Mouse (Mus musculus) MEL (cell line): ENCODE results near the gene Wdr81. TPM values are rescaled to one million over a fixed set of nuclear protein-coding genes. Genes with fewer than 3 reads are reported as not detected.
A peak's percentile ranks its signal among the peaks of the same experiment; 100 is the strongest.

Experiments used
- DNase-seq: peaks from one replicate; pipeline ENCODE4 v3.0.0; 2011; ENCODE audit warnings: low read depth, low spot score
- H3K27ac ChIP-seq: 2 replicates; pipeline ENCODE4 v1.5.1; 2012; ENCODE audit warnings: low read depth, mild to moderate bottlenecking, control low read depth, low read length, moderate library complexity; ENCODE audit not compliant: control insufficient read depth
- H3K27me3 ChIP-seq, 2 experiments: fragments of 150-350 bp in 1 of 2; sonication (generic) in 1 of 2; 2 replicates each; pipeline ENCODE4 v1.6.1; 2012; ENCODE audit warnings: low read length in 2 of 2, mild to moderate bottlenecking in 2 of 2, improper control_type of control experiment in 1 of 2, moderate library complexity in 1 of 2; ENCODE audit not compliant: insufficient read depth in 2 of 2, control insufficient read depth in 1 of 2
- H3K36me3 ChIP-seq, 2 experiments: 2 replicates each; pipeline ENCODE4 v1.6.1; 2012 to 2014; ENCODE audit warnings: low read length in 2 of 2, improper control_type of control experiment in 1 of 2, inconsistent platforms in 1 of 2, mild to moderate bottlenecking in 1 of 2; ENCODE audit not compliant: insufficient read depth in 2 of 2, control insufficient read depth in 1 of 2
- H3K4me1 ChIP-seq, 2 experiments: fragments of 150-350 bp in 1 of 2; sonication (generic) in 1 of 2; 2 replicates each; pipeline ENCODE4 v1.6.1; 2012; ENCODE audit warnings: low read length in 2 of 2, improper control_type of control experiment in 1 of 2, mild to moderate bottlenecking in 1 of 2; ENCODE audit not compliant: insufficient read depth in 2 of 2, control insufficient read depth in 1 of 2
- H3K4me3 ChIP-seq, 2 experiments: fragments of 150-350 bp in 1 of 2; sonication (generic) in 1 of 2; 2 replicates each; pipeline ENCODE4 v1.5.1; 2012; ENCODE audit warnings: low read depth in 2 of 2, low read length in 2 of 2, mild to moderate bottlenecking in 2 of 2, moderate library complexity in 2 of 2, control low read depth in 1 of 2, improper control_type of control experiment in 1 of 2; ENCODE audit not compliant: control insufficient read depth in 1 of 2, insufficient read depth in 1 of 2
- H3K79me2 ChIP-seq: 2 replicates; pipeline ENCODE4 v1.6.1; 2012; ENCODE audit warnings: mild to moderate bottlenecking, low read length, moderate library complexity; ENCODE audit not compliant: control insufficient read depth, poor library complexity, insufficient read depth
- H3K9ac ChIP-seq: 2 replicates; pipeline ENCODE4 v1.6.1; 2012; ENCODE audit warnings: low read depth, mild to moderate bottlenecking, control low read depth, low read length, moderate library complexity; ENCODE audit not compliant: control insufficient read depth, poor library complexity, severe bottlenecking
- H3K9me3 ChIP-seq: fragments of 150-350 bp; sonication (generic); replicated peaks from 2 replicates; pipeline ENCODE4 v1.6.1; 2012; ENCODE audit warnings: mild to moderate bottlenecking, low read length, improper control_type of control experiment, moderate library complexity; ENCODE audit not compliant: insufficient read depth
- BHLHE40 ChIP-seq: IDR thresholded peaks from 2 replicates; pipeline ENCODE4 v1.6.1; 2012; ENCODE audit warnings: low read depth, mild to moderate bottlenecking, inconsistent platforms, low read length, improper control_type of control experiment, borderline replicate concordance
- CHD1 ChIP-seq: IDR thresholded peaks from 2 replicates; pipeline ENCODE4 v1.6.1; 2012; ENCODE audit warnings: low read depth, mild to moderate bottlenecking, inconsistent platforms, low read length, improper control_type of control experiment
- E2F4 ChIP-seq: IDR thresholded peaks from 2 replicates; pipeline ENCODE4 v1.6.1; 2011; ENCODE audit warnings: low read depth, low read length, improper control_type of control experiment, borderline replicate concordance
- ELF1 ChIP-seq: IDR thresholded peaks from 2 replicates; pipeline ENCODE4 v1.6.1; 2014; ENCODE audit warnings: low read depth, mild to moderate bottlenecking, inconsistent platforms, low read length, improper control_type of control experiment, moderate library complexity
- ETS1 ChIP-seq: IDR thresholded peaks from 2 replicates; pipeline ENCODE4 v1.6.1; 2012; ENCODE audit warnings: low read depth, mild to moderate bottlenecking, inconsistent platforms, low read length, improper control_type of control experiment, moderate library complexity
- GABPA ChIP-seq: IDR thresholded peaks from 2 replicates; pipeline ENCODE4 v1.6.1; 2012; ENCODE audit warnings: low read depth, mild to moderate bottlenecking, inconsistent platforms, low read length, improper control_type of control experiment, moderate library complexity
- GATA1 ChIP-seq: IDR thresholded peaks from 2 replicates; pipeline ENCODE4 v1.6.1; 2011; ENCODE audit warnings: low read depth, low read length, improper control_type of control experiment
- HCFC1 ChIP-seq: IDR thresholded peaks from 2 replicates; pipeline ENCODE4 v1.6.1; 2012; ENCODE audit warnings: low read depth, mild to moderate bottlenecking, inconsistent platforms, low read length, improper control_type of control experiment, moderate library complexity
- KAT2A ChIP-seq: conservative IDR thresholded peaks from 2 replicates; pipeline ENCODE4 v1.6.1; 2012; ENCODE audit warnings: low read depth, low read length, improper control_type of control experiment, inconsistent platforms
- MAFK ChIP-seq: IDR thresholded peaks from 2 replicates; pipeline ENCODE4 v1.6.1; 2011; ENCODE audit warnings: low read depth, mild to moderate bottlenecking, low read length, improper control_type of control experiment, borderline replicate concordance
- MAX ChIP-seq: IDR thresholded peaks from 2 replicates; pipeline ENCODE4 v1.6.1; 2011; ENCODE audit warnings: low read length, improper control_type of control experiment
- MXI1 ChIP-seq: IDR thresholded peaks from 2 replicates; pipeline ENCODE4 v1.6.1; 2011; ENCODE audit warnings: mild to moderate bottlenecking, low read depth, low read length, improper control_type of control experiment
- MYB ChIP-seq: IDR thresholded peaks from 2 replicates; pipeline ENCODE4 v1.6.1; 2011; ENCODE audit warnings: mild to moderate bottlenecking, low read depth, low read length, improper control_type of control experiment
- MYC ChIP-seq: IDR thresholded peaks from 2 replicates; pipeline ENCODE4 v1.6.1; 2011; ENCODE audit warnings: low read depth, mild to moderate bottlenecking, low read length, improper control_type of control experiment, moderate library complexity
- NELFE ChIP-seq: IDR thresholded peaks from 2 replicates; pipeline ENCODE4 v1.6.1; 2011; ENCODE audit warnings: low read depth, low read length, improper control_type of control experiment
- NRF1 ChIP-seq: IDR thresholded peaks from 2 replicates; pipeline ENCODE4 v1.6.1; 2014; ENCODE audit warnings: low read depth, mild to moderate bottlenecking, inconsistent platforms, low read length, improper control_type of control experiment, moderate library complexity; ENCODE audit not compliant: poor library complexity, insufficient read depth, severe bottlenecking
- POLR2AphosphoS2 ChIP-seq: IDR thresholded peaks from 2 replicates; pipeline ENCODE4 v1.6.1; 2011; ENCODE audit warnings: low read length, improper control_type of control experiment
- POLR2AphosphoS5 ChIP-seq: IDR thresholded peaks from 2 replicates; pipeline ENCODE4 v1.6.1; 2012; ENCODE audit warnings: low read depth, borderline replicate concordance, mild to moderate bottlenecking, inconsistent platforms, low read length, moderate library complexity, mixed read lengths
- RAD21 ChIP-seq: IDR thresholded peaks from 2 replicates; pipeline ENCODE4 v1.6.1; 2011; ENCODE audit warnings: mild to moderate bottlenecking, low read depth, low read length, improper control_type of control experiment
- RCOR1 ChIP-seq: IDR thresholded peaks from 2 replicates; pipeline ENCODE4 v1.6.1; 2012; ENCODE audit warnings: low read depth, mild to moderate bottlenecking, inconsistent platforms, low read length, improper control_type of control experiment
- SIN3A ChIP-seq: IDR thresholded peaks from 2 replicates; pipeline ENCODE4 v1.6.1; 2012; ENCODE audit warnings: low read length, improper control_type of control experiment, inconsistent platforms
- SMC3 ChIP-seq: IDR thresholded peaks from 2 replicates; pipeline ENCODE4 v1.6.1; 2011; ENCODE audit warnings: low read depth, low read length, improper control_type of control experiment
- TBP ChIP-seq: IDR thresholded peaks from 2 replicates; pipeline ENCODE4 v1.8.0; 2011; ENCODE audit warnings: low read depth, low read length, improper control_type of control experiment
- TCF12 ChIP-seq: IDR thresholded peaks from 2 replicates; pipeline ENCODE4 v1.6.1; 2014; ENCODE audit warnings: low read depth, mild to moderate bottlenecking, inconsistent platforms, low read length, improper control_type of control experiment, moderate library complexity
- UBTF ChIP-seq: IDR thresholded peaks from 2 replicates; pipeline ENCODE4 v1.6.1; 2012; ENCODE audit warnings: low read depth, mild to moderate bottlenecking, inconsistent platforms, low read length, improper control_type of control experiment, moderate library complexity, borderline replicate concordance; ENCODE audit not compliant: insufficient read depth
- USF1 ChIP-seq: IDR thresholded peaks from 2 replicates; pipeline ENCODE4 v1.6.1; 2014; ENCODE audit warnings: low read depth, mild to moderate bottlenecking, inconsistent platforms, low read length, improper control_type of control experiment, moderate library complexity
- USF2 ChIP-seq, 2 experiments: IDR thresholded peaks; 2 replicates each; pipeline ENCODE4 v1.6.1; 2011 to 2012; ENCODE audit warnings: improper control_type of control experiment in 2 of 2, low read length in 2 of 2, borderline replicate concordance in 1 of 2, inconsistent platforms in 1 of 2, low read depth in 1 of 2, mild to moderate bottlenecking in 1 of 2; ENCODE audit not compliant: insufficient read depth in 1 of 2
- ZKSCAN1 ChIP-seq: IDR thresholded peaks from 2 replicates; pipeline ENCODE4 v1.6.1; 2012; ENCODE audit warnings: low read depth, mild to moderate bottlenecking, inconsistent platforms, low read length, improper control_type of control experiment, moderate library complexity
- ZMIZ1 ChIP-seq: IDR thresholded peaks from 2 replicates; pipeline ENCODE4 v1.6.1; 2012; ENCODE audit warnings: low read depth, mild to moderate bottlenecking, inconsistent platforms, low read length, improper control_type of control experiment, moderate library complexity
- polyA plus RNA-seq, 2 experiments: library from polyadenylated mRNA; stranded (reverse) in 1 of 2; unstranded in 1 of 2; fragments of >175 nt in 1 of 2; fragments of >200 nt in 1 of 2; gene quantifications; 2 replicates each; pipeline versions ENCODE4 v1.2.1 to v1.2.4; 2012; ENCODE audit warnings: low replicate concordance in 2 of 2, low read depth in 1 of 2; ENCODE audit not compliant: insufficient read length in 2 of 2, insufficient read depth in 1 of 2, missing spikeins in 1 of 2
- total RNA-seq: library from RNA; depleted of rRNA; stranded (reverse); fragments of 300-350 nt; gene quantifications from 2 replicates; pipeline ENCODE4 v1.2.3, GENCODE M21; 2012

The Wdr81 gene
- total and polyA plus RNA-seq, 3 experiments: 7.0 to 13.9 TPM; not detected in 1

- no peak for TF ChIP-seq ZKSCAN1
- TF ChIP-seq TBP: peak; percentile 93
- 0 out of 2 replicates have a peak, but pooled peaks have one; percentile 10 for TF ChIP-seq NRF1
- TF ChIP-seq KAT2A: peak; percentile 91
- TF ChIP-seq ZMIZ1: peak; percentile 82
- peak; percentile 93 for TF ChIP-seq MXI1
- no peak for TF ChIP-seq UBTF
- TF ChIP-seq MYB: 0 out of 2 replicates have a peak, but pooled peaks have one; percentile 58
- TF ChIP-seq RAD21: no peak
- peak; percentile 19; the same call in 1 of the 2 replicates for TF ChIP-seq GATA1
- peak; percentile 96 for TF ChIP-seq USF1
- TF ChIP-seq GABPA: peak; percentile 88
- no peak for TF ChIP-seq RCOR1
- no peak; the same call in 1 of the 2 replicates for TF ChIP-seq E2F4
- peak; percentile 97 for TF ChIP-seq HCFC1
- peak; percentile 74; the same call in 1 of the 2 replicates for TF ChIP-seq MYC
Observed at GRCm38 (mm10) chr11:75460844-75461742, 6.6 kb upstream of the Wdr81 start, which contains the start of gene Tlcd2 (continued).

DNA sequence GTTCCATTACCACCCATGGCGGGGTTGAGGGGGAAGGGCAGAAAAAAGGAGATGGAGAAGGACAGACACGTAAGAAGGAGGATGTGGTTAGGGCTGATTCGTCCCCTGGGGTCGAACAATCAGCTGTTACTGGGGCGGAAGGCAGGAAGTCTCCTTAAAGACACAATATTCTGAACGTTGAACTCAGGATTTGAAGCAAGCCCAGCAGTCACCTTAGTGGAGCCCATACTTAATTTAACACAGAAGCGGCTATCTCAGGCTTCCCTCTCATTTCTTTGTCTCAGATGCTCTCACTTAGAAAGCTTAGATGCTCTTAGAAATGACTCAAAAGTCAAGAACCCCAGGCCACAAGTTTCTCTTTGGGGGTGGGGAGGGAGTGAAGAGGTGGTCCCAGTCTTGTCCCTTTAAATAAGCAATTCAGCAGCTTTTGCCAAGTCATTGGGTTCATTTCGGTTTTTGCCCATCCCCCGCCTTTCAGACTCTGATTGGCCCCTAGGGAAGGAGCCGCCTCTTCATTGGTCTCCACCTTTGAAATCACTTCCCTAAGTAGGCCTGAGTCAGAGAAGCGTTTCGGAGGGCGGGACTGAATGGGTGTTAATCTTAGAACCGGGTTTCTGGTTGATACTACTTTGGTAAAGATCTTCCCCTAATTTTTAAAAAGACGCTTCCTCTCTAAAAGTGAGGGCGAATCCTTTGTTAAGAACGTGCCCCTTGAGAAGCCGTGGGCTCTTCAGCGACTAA is 5.8 kb upstream of the Wdr81 start:
- Histone ChIP-seq H3K4me1 (peaks cover 10 to 40% of the 10 kb centered on the region in 2 experiments), H3K27ac (peak overlapping the region; percentile 99), H3K27me3 (no peaks in the 10 kb centered on the region), H3K79me2 (peaks cover 8% of the 10 kb centered on the region; the same call in 1 of the 2 replicates), H3K36me3 (peaks cover 0 to 32% of the 10 kb centered on the region in 2 experiments; a peak in 2 of 4 replicates), H3K4me3 (peak overlapping the region; percentile 49 to 64), H3K9me3 (no peaks in the 10 kb centered on the region), H3K9ac (peak overlapping the region; percentile 86)
- peak; percentile 100 for DNase-seq
- TF ChIP-seq SMC3 (no peak), RAD21 (no peak), RCOR1 (peak; percentile 7; the same call in 1 of the 2 replicates), SIN3A (peak; percentile 88), USF2 (IDR thresholded peaks at IDR 0.05; ENCODE audit: borderline replicate concordance in 1 of 2, insufficient read depth in 1 of 2, low read depth in 1 of 2, low read length in 2 of 2) (no peak), BHLHE40 (no peak), POLR2AphosphoS2 (peak; percentile 86), POLR2AphosphoS5 (no peak), CHD1 (no peak), TCF12 (0 out of 2 replicates have a peak, but pooled peaks have one; percentile 39), MAFK (peak; percentile 91), NELFE (peak; percentile 83), UBTF (no peak), ETS1 (peak; percentile 97), USF1 (no peak), GATA1 (0 out of 2 replicates have a peak, but pooled peaks have one; percentile 7), MAX (peak; percentile 49), GABPA (peak; percentile 91), ELF1 (peak; percentile 77), KAT2A (no peak; the same call in 1 of the 2 replicates)
